Mouse (Mus musculus) heart, embryonic 12.5 days (tissue): ENCODE measurements around the gene Tmem247. TPM values are rescaled to one million over a fixed set of nuclear protein-coding genes. Genes with fewer than 3 reads are reported as not detected.

Experiments used
- ATAC-seq: fragments of 200-750 bp; cut with Nextera tagmentation; 2 replicates; pipeline ENCODE4 v1.8.0; 2017; ENCODE audit warnings: moderate TSS enrichment, moderate library complexity; ENCODE audit not compliant: insufficient number of reproducible peaks, low FRiP score
- H3K27ac ChIP-seq: fragments of 300-500 bp; sonication (generic); 2 replicates; pipeline ENCODE4 v1.5.1; 2016; ENCODE audit warnings: mild to moderate bottlenecking, moderate library complexity; ENCODE audit not compliant: poor library complexity, severe bottlenecking
- H3K27me3 ChIP-seq: fragments of 300-500 bp; sonication (generic); replicated peaks from 2 replicates; pipeline ENCODE4 v1.6.1; 2016; ENCODE audit warnings: mild to moderate bottlenecking, moderate library complexity
- H3K36me3 ChIP-seq: fragments of 300-500 bp; sonication (generic); 2 replicates; pipeline ENCODE4 v1.6.1; 2016; ENCODE audit warnings: mild to moderate bottlenecking, moderate library complexity
- H3K4me1 ChIP-seq: fragments of 300-500 bp; sonication (generic); replicated peaks from 2 replicates; pipeline ENCODE4 v1.6.1; 2016; ENCODE audit warnings: mild to moderate bottlenecking
- H3K4me2 ChIP-seq: fragments of 300-500 bp; sonication (generic); 2 replicates; pipeline ENCODE4 v1.6.1; 2016; ENCODE audit warnings: mild to moderate bottlenecking, moderate library complexity
- H3K4me3 ChIP-seq: fragments of 300-500 bp; sonication (generic); 2 replicates; pipeline ENCODE4 v1.5.1; 2016; ENCODE audit warnings: mild to moderate bottlenecking
- H3K9ac ChIP-seq: fragments of 300-500 bp; sonication (generic); 2 replicates; pipeline ENCODE4 v1.6.1; 2016; ENCODE audit warnings: mild to moderate bottlenecking, moderate library complexity
- H3K9me3 ChIP-seq: fragments of 300-500 bp; sonication (generic); replicated peaks from 2 replicates; pipeline ENCODE4 v1.6.1; 2016; ENCODE audit warnings: mild to moderate bottlenecking, moderate library complexity
- WGBS: fragments of 180-500 bp; shearing (Covaris S2); methylation state at CpG from one replicate; pipeline ENCODE4 v1.1.7; 2016; 5-methylcytosine and 5-hydroxymethylcytosine counted together
- polyA plus RNA-seq: library from polyadenylated mRNA; unstranded; fragments of >200 nt; fragmentation: Nextera tagmentation; extraction: Ambion mirVana; gene quantifications from 2 replicates; pipeline ENCODE4 v1.2.1, GENCODE M21; 2016

Gene Tmem247
- polyA plus RNA-seq, 1 experiment from 2014 or later: not detected

GRCm38 (mm10) chr17:86970026-86970750, 53.0 kb downstream of the Tmem247 start:
- H3K36me3 ChIP-seq: peaks cover 64% of the 10 kb centered on the region
- H3K9ac ChIP-seq: no peak overlapping the region
- 88% methylated on average over 15 of the region's 15 CpGs for WGBS
- H3K27me3 ChIP-seq: no peaks in the 10 kb centered on the region
- H3K4me2 ChIP-seq: no peak overlapping the region
- peaks cover 50% of the 10 kb centered on the region for H3K4me1 ChIP-seq
- ATAC-seq: no peak
- H3K27ac ChIP-seq: no peak overlapping the region
- no peak overlapping the region for H3K4me3 ChIP-seq
- no peaks in the 10 kb centered on the region for H3K9me3 ChIP-seq

- no peak for ATAC-seq
- peaks cover 68% of the 10 kb centered on the region for H3K36me3 ChIP-seq
- no peak overlapping the region for H3K4me3 ChIP-seq
Observed at GRCm38 (mm10) chr17:86971036-86971435, 53.9 kb downstream of the Tmem247 start.

DNA sequence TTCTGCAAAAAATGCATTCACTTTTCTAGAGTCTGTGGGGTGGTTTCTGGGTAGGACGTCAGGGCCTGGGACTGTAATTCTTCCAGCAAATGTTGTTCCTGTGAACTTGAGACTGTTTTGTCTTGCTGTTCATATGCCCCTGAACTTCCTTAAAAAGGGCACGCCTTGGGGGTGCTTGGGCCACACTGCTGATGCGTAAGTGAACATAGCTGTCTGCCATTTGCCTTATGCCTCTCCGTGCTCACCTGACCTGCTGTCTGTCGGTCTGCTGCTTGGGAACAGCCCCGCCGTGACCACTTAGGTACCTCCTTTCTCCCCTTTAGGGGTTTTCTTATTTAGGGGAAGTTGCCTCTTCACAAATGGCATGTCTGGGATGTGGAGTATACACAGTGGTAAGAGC, 54.7 kb downstream of the Tmem247 start:
- H3K27ac ChIP-seq: no peak overlapping the region
- peaks cover 72% of the 10 kb centered on the region for H3K36me3 ChIP-seq
- WGBS: 86% methylated on average over 7 of the region's 7 CpGs
- H3K9me3 ChIP-seq: no peaks in the 10 kb centered on the region
- H3K4me2 ChIP-seq: no peak overlapping the region
- no peak overlapping the region for H3K4me3 ChIP-seq
- H3K4me1 ChIP-seq: peaks cover 46% of the 10 kb centered on the region
- H3K27me3 ChIP-seq: no peaks in the 10 kb centered on the region
- no peak for ATAC-seq
- H3K9ac ChIP-seq: no peak overlapping the region

More at GRCm38 (mm10) chr17:86971036-86971435, 53.9 kb downstream of the Tmem247 start:
- Histone ChIP-seq H3K4me2 (no peak overlapping the region), H3K9ac (no peak overlapping the region), H3K27ac (no peak overlapping the region), H3K4me1 (peaks cover 44% of the 10 kb centered on the region), H3K27me3 (no peaks in the 10 kb centered on the region), H3K9me3 (no peaks in the 10 kb centered on the region)
- 78% methylated on average over 5 of the region's 5 CpGs for WGBS

Other genes with a start within 250 kb of the Tmem247 start
- gene Epas1, start 163.6 kb upstream of the Tmem247 start, polyA plus RNA-seq: 7.2 and 9.6 TPM in 2 replicates
- gene Atp6v1e2, start 30.5 kb downstream of the Tmem247 start, polyA plus RNA-seq: not detected in 2 replicates
- gene Rhoq, start 45.7 kb downstream of the Tmem247 start, polyA plus RNA-seq: 28.4 and 32.6 TPM in 2 replicates
- gene Pigf, start 108.1 kb downstream of the Tmem247 start, polyA plus RNA-seq: 16.9 and 21.5 TPM in 2 replicates
- gene Cript, start 108.2 kb downstream of the Tmem247 start, polyA plus RNA-seq: 115 TPM in 2 replicates
- gene Socs5, start 190.3 kb downstream of the Tmem247 start, polyA plus RNA-seq: 13.5 and 17.0 TPM in 2 replicates